Mouse (Mus musculus) liver, adult 2 months (tissue): ENCODE measurements around the gene Iqcf3.

ENCODE experiments used
- CTCF ChIP-seq: fragments of 200-500 bp; IDR thresholded peaks from 2 replicates; pipeline ENCODE4 v1.5.1; 2011; ENCODE audit warnings: low read depth, low read length, control low read depth
- POLR2A ChIP-seq: fragments of 200-500 bp; IDR thresholded peaks from 2 replicates; pipeline ENCODE4 v1.6.1; 2011; ENCODE audit warnings: low read length, control low read depth; ENCODE audit not compliant: insufficient read depth; ENCODE audit errors: extremely low read depth

DNA sequence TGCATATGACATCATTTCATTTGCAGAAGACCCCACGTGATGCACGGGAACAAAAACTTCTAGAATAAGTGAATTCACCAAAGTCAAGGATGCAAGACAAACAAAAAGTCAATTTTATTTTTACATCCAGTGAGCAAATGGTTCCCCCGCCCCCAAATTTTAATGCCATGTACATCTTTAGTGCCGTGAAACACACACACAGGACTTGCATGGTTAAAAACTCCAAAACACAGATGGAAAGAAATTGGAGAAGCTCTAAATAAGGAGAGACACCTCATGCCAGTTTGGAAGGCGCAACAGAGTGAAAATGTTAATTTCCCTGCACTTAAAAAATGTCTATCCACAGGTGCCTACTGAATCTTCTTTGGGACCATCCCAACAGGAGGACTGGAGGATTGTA is 30.7 kb upstream of the Iqcf3 start:
- TF ChIP-seq CTCF (no peak), POLR2A (no peak)
